Mouse (Mus musculus) limb, embryonic 15.5 days (tissue): ENCODE data around the gene Pla2g4a. TPM values are rescaled to one million over a fixed set of nuclear protein-coding genes. Genes with fewer than 3 reads are reported as not detected.

Experiments used
- ATAC-seq: fragments of 200-750 bp; cut with Nextera tagmentation; 2 replicates; pipeline ENCODE4 v1.8.0; 2017; ENCODE audit warnings: low read depth, moderate TSS enrichment; ENCODE audit not compliant: insufficient number of reproducible peaks, low FRiP score, low TSS enrichment
- H3K27ac ChIP-seq: fragments of 300-500 bp; sonication (generic); 2 replicates; pipeline ENCODE4 v1.5.1; 2015; ENCODE audit warnings: moderate library complexity, mild to moderate bottlenecking, inconsistent platforms
- H3K27me3 ChIP-seq: fragments of 300-500 bp; sonication (generic); 2 replicates; pipeline ENCODE4 v1.6.1; 2015; ENCODE audit warnings: inconsistent platforms
- H3K36me3 ChIP-seq: fragments of 300-500 bp; sonication (generic); 2 replicates; pipeline ENCODE4 v1.6.1; 2015; ENCODE audit warnings: inconsistent platforms
- H3K4me1 ChIP-seq: fragments of 300-500 bp; sonication (generic); 2 replicates; pipeline ENCODE4 v1.6.1; 2015; ENCODE audit warnings: inconsistent platforms
- H3K4me2 ChIP-seq: fragments of 300-500 bp; sonication (generic); 2 replicates; pipeline ENCODE4 v1.6.1; 2015; ENCODE audit warnings: mild to moderate bottlenecking, inconsistent platforms
- H3K4me3 ChIP-seq: fragments of 300-500 bp; sonication (generic); 2 replicates; pipeline ENCODE4 v1.5.1; 2015; ENCODE audit warnings: mild to moderate bottlenecking, inconsistent platforms
- H3K9ac ChIP-seq: fragments of 300-500 bp; sonication (generic); 2 replicates; pipeline ENCODE4 v1.6.1; 2015; ENCODE audit warnings: inconsistent platforms
- H3K9me3 ChIP-seq: fragments of 300-500 bp; sonication (generic); 2 replicates; pipeline ENCODE4 v1.6.1; 2016; ENCODE audit warnings: inconsistent platforms
- WGBS: fragments of 180-500 bp; shearing (Covaris S2); methylation state at CpG from one replicate; pipeline ENCODE4 v1.1.7; 2015; 5-methylcytosine and 5-hydroxymethylcytosine counted together
- polyA plus RNA-seq: library from polyadenylated mRNA; unstranded; fragments of >200 nt; fragmentation: Nextera tagmentation; extraction: Ambion mirVana; gene quantifications from 2 replicates; pipeline ENCODE4 v1.2.1, GENCODE M21; 2015

Gene Pla2g4a
- polyA plus RNA-seq, 1 experiment from 2014 or later, result 19.5 TPM

GRCm38 (mm10) chr1:149922219-149922618 lies 38.9 kb downstream of the Pla2g4a start:
- 39% methylated on average over 1 of the region's 1 CpGs for WGBS
- no peak for ATAC-seq
- no peak overlapping the region for H3K4me2 ChIP-seq
- H3K9ac ChIP-seq, result no peak overlapping the region
- H3K27me3 ChIP-seq, result no peaks in the 10 kb centered on the region
- H3K27ac ChIP-seq, result no peak overlapping the region
- H3K4me3 ChIP-seq, result no peak overlapping the region
- H3K36me3 ChIP-seq, result no peaks in the 10 kb centered on the region
- no peaks in the 10 kb centered on the region for H3K4me1 ChIP-seq
- H3K9me3 ChIP-seq, result no peaks in the 10 kb centered on the region

DNA sequence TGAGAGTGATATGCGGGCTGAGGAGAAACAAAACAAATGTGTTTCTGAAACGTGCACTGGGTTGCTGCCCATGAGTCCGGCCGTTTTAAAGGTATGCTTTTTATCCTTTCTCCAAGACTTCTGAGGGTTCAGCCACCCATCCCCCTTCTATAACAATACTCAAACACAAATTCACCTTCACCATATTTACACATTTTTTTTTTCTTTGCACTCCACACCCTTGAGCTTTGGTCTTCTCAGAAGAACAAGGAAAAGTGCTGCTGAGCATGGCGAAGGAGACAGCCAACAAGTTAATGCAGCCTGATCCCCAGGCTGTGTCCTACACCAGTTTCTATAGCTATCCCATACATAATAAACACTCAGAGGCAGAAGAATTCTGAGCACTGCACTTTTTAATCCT lies 39.8 kb downstream of the Pla2g4a start:
- ATAC-seq, result no peak
- no peaks in the 10 kb centered on the region for H3K36me3 ChIP-seq
- no peak overlapping the region for H3K4me2 ChIP-seq
- H3K4me3 ChIP-seq, result no peak overlapping the region
- no peak overlapping the region for H3K27ac ChIP-seq
- 77% methylated on average over 5 of the region's 5 CpGs for WGBS
- H3K9me3 ChIP-seq, result no peaks in the 10 kb centered on the region
- H3K9ac ChIP-seq, result no peak overlapping the region
- no peaks in the 10 kb centered on the region for H3K27me3 ChIP-seq
- no peaks in the 10 kb centered on the region for H3K4me1 ChIP-seq

DNA sequence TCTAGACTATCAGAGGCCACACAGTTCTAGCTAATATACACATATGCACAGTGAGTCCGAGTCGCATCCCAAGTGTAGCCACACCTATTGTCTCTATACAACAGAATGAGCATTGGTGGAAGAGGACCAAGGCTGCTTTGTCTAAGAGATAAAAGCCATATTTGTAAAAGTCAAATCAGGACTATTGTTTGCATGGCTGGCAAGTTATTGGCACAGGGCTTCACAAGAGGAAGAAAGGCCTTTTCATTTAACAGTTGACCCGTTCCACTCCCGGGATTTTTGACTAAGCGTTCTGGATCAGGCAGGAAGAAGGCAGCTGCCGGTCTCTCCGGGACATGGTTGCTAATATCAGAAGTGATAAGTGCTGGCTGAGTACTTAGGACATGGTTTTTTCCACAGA lies 41.8 kb downstream of the Pla2g4a start:
- Histone ChIP-seq H3K4me2 (no peak overlapping the region), H3K4me1 (no peaks in the 10 kb centered on the region), H3K27me3 (no peaks in the 10 kb centered on the region), H3K4me3 (no peak overlapping the region), H3K36me3 (no peaks in the 10 kb centered on the region), H3K9ac (no peak overlapping the region), H3K27ac (no peak overlapping the region), H3K9me3 (no peaks in the 10 kb centered on the region)
- ATAC-seq, result no peak
- WGBS, result 93% methylated on average over 7 of the region's 7 CpGs

- Histone ChIP-seq H3K4me3 (no peak overlapping the region), H3K27me3 (no peaks in the 10 kb centered on the region), H3K9ac (no peak overlapping the region), H3K9me3 (no peaks in the 10 kb centered on the region), H3K36me3 (no peaks in the 10 kb centered on the region), H3K4me2 (no peak overlapping the region), H3K27ac (no peak overlapping the region), H3K4me1 (no peaks in the 10 kb centered on the region)
- no peak for ATAC-seq
- WGBS, result 70% methylated on average over 4 of the region's 4 CpGs
Observed at GRCm38 (mm10) chr1:149912984-149913383, 48.1 kb downstream of the Pla2g4a start.

DNA sequence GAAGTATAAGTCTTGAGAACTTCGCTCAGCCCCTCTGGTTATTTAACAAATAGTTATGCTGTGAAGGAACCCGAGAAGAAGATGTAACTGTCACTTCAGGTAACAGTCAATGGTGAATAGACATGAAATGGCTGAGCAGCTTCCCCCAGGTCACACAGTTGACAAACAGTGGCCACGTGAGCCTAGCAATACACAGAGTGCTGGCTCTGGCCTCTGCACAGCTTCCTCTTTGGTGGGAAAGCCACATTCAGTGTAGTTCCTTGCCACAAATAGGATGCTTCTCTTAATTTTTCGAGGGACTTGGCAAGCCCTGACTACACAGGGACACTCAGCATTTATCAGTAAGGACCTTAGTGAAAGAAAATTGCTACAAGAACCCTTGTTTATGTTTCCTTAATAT lies 50.0 kb downstream of the Pla2g4a start:
- Histone ChIP-seq H3K4me3 (no peak overlapping the region), H3K9me3 (no peaks in the 10 kb centered on the region), H3K27me3 (no peaks in the 10 kb centered on the region), H3K4me1 (no peaks in the 10 kb centered on the region), H3K36me3 (no peaks in the 10 kb centered on the region), H3K27ac (no peak overlapping the region), H3K9ac (no peak overlapping the region), H3K4me2 (no peak overlapping the region)
- no peak for ATAC-seq
- WGBS, result 75% methylated on average over 4 of the region's 4 CpGs

GRCm38 (mm10) chr1:149898001-149898625 lies 63.0 kb downstream of the Pla2g4a start:
- no peak overlapping the region for H3K27ac ChIP-seq
- H3K4me1 ChIP-seq, result no peaks in the 10 kb centered on the region
- no peaks in the 10 kb centered on the region for H3K27me3 ChIP-seq
- 77% methylated on average over 4 of the region's 4 CpGs for WGBS
- no peaks in the 10 kb centered on the region for H3K9me3 ChIP-seq
- no peak overlapping the region for H3K4me3 ChIP-seq
- H3K9ac ChIP-seq, result no peak overlapping the region
- no peak overlapping the region for H3K4me2 ChIP-seq
- H3K36me3 ChIP-seq, result no peaks in the 10 kb centered on the region
- ATAC-seq, result no peak

- Histone ChIP-seq H3K27ac (no peak overlapping the region), H3K9ac (no peak overlapping the region), H3K9me3 (no peaks in the 10 kb centered on the region), H3K4me2 (no peak overlapping the region), H3K4me1 (no peaks in the 10 kb centered on the region), H3K36me3 (no peaks in the 10 kb centered on the region), H3K4me3 (no peak overlapping the region), H3K27me3 (no peaks in the 10 kb centered on the region)
- ATAC-seq, result no peak
- WGBS, result 21% methylated on average over 5 of the region's 5 CpGs
Observed at GRCm38 (mm10) chr1:149896590-149896989, 64.5 kb downstream of the Pla2g4a start.

GRCm38 (mm10) chr1:149894940-149895339 lies 66.2 kb downstream of the Pla2g4a start:
- WGBS, result 83% methylated on average over 8 of the region's 8 CpGs

GRCm38 (mm10) chr1:149893903-149894302 lies 67.2 kb downstream of the Pla2g4a start:
- Histone ChIP-seq H3K27me3 (no peaks in the 10 kb centered on the region), H3K4me1 (no peaks in the 10 kb centered on the region), H3K9ac (no peak overlapping the region), H3K9me3 (no peaks in the 10 kb centered on the region), H3K27ac (no peak overlapping the region), H3K36me3 (no peaks in the 10 kb centered on the region), H3K4me2 (no peak overlapping the region), H3K4me3 (no peak overlapping the region)
- 81% methylated on average over 2 of the region's 2 CpGs for WGBS
- no peak for ATAC-seq

More at GRCm38 (mm10) chr1:149894940-149895339, 66.2 kb downstream of the Pla2g4a start:
- no peaks in the 10 kb centered on the region for H3K36me3 ChIP-seq
- no peaks in the 10 kb centered on the region for H3K9me3 ChIP-seq
- no peak overlapping the region for H3K4me2 ChIP-seq
- no peaks in the 10 kb centered on the region for H3K4me1 ChIP-seq
- H3K27ac ChIP-seq, result no peak overlapping the region
- no peaks in the 10 kb centered on the region for H3K27me3 ChIP-seq
- H3K4me3 ChIP-seq, result no peak overlapping the region
- no peak for ATAC-seq
- H3K9ac ChIP-seq, result no peak overlapping the region

DNA sequence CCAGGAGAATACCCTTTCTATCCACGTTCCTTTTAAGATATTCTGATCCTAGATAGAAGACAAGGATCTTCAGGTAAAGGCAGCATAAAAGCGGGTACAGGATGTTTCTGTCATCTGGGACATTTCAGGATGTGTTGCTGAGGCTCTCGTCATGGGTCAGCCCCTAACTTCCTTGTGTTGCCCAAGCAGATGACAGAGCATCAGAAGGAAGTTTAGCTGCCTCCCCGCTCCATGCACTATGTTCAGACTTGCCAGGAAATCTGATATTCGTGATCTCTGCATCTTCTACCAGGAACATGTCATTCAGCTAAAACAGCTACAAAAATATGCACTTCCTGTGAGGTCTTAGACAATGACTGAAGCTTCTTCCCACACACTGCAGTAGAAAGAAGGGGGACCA lies 70.0 kb downstream of the Pla2g4a start:
- H3K27me3 ChIP-seq, result no peaks in the 10 kb centered on the region
- H3K4me1 ChIP-seq, result no peaks in the 10 kb centered on the region
- no peak overlapping the region for H3K4me2 ChIP-seq
- H3K27ac ChIP-seq, result no peak overlapping the region
- H3K36me3 ChIP-seq, result no peaks in the 10 kb centered on the region
- no peak for ATAC-seq
- no peak overlapping the region for H3K9ac ChIP-seq
- no peaks in the 10 kb centered on the region for H3K9me3 ChIP-seq
- H3K4me3 ChIP-seq, result no peak overlapping the region
- WGBS, result 66% methylated on average over 5 of the region's 5 CpGs

- no peak overlapping the region for H3K4me3 ChIP-seq
- no peaks in the 10 kb centered on the region for H3K4me1 ChIP-seq
- H3K9me3 ChIP-seq, result no peaks in the 10 kb centered on the region
- no peaks in the 10 kb centered on the region for H3K36me3 ChIP-seq
- H3K4me2 ChIP-seq, result no peak overlapping the region
- no peak overlapping the region for H3K9ac ChIP-seq
- 62% methylated on average over 6 of the region's 6 CpGs for WGBS
- no peaks in the 10 kb centered on the region for H3K27me3 ChIP-seq
- ATAC-seq, result no peak
- H3K27ac ChIP-seq, result no peak overlapping the region
Observed at GRCm38 (mm10) chr1:149882419-149883025, 78.6 kb downstream of the Pla2g4a start.

GRCm38 (mm10) chr1:149878175-149878574 lies 82.9 kb downstream of the Pla2g4a start:
- no peaks in the 10 kb centered on the region for H3K36me3 ChIP-seq
- H3K9me3 ChIP-seq, result no peaks in the 10 kb centered on the region
- no peaks in the 10 kb centered on the region for H3K27me3 ChIP-seq
- H3K4me3 ChIP-seq, result no peak overlapping the region
- ATAC-seq, result no peak
- no peak overlapping the region for H3K27ac ChIP-seq
- H3K4me2 ChIP-seq, result no peak overlapping the region
- WGBS, result 77% methylated on average over 3 of the region's 3 CpGs
- no peak overlapping the region for H3K9ac ChIP-seq
- no peaks in the 10 kb centered on the region for H3K4me1 ChIP-seq

DNA sequence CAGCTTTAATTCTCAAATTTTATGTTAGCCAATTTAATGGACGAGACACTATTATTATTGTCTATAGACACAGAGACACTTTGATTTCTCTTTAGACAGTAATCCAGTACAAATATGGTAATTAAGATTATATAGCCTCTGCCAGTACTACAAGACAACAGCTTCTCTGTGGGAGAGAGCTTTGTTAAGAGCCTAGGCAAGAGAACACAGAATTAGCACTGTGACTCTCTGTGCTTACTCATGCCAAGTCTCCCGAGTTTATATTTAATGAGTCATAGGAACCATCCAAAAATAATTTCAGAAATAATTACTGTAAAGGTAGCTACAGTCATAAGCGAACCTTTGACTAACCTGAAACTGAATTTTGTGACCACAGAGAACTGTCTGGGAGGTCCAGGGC lies 84.6 kb downstream of the Pla2g4a start:
- WGBS, result 67% methylated on average over 3 of the region's 3 CpGs
- Histone ChIP-seq H3K4me3 (no peak overlapping the region), H3K27me3 (no peaks in the 10 kb centered on the region), H3K4me2 (no peak overlapping the region), H3K4me1 (no peaks in the 10 kb centered on the region), H3K9me3 (no peaks in the 10 kb centered on the region), H3K9ac (no peak overlapping the region), H3K27ac (no peak overlapping the region), H3K36me3 (no peaks in the 10 kb centered on the region)
- ATAC-seq, result no peak
